Mouse (Mus musculus) heart, embryonic 16.5 days (tissue): ENCODE results near the gene Olfr91. TPM values are rescaled to one million over a fixed set of nuclear protein-coding genes. Genes with fewer than 3 reads are reported as not detected.
"Not testable (repeated sequence)": the region's sequence is repeated elsewhere in the genome, so short reads cannot be mapped to it uniquely, and the experiment has no call there.

Experiments used
- ATAC-seq: fragments of 200-750 bp; cut with Nextera tagmentation; replicated peaks from 2 replicates; pipeline ENCODE4 v1.8.0; 2017; ENCODE audit warnings: moderate number of reproducible peaks; ENCODE audit not compliant: insufficient read depth, low FRiP score; ENCODE audit errors: extremely low read depth
- H3K27ac ChIP-seq: fragments of 300-500 bp; sonication (generic); 2 replicates; pipeline ENCODE4 v1.5.1; 2014; ENCODE audit warnings: mild to moderate bottlenecking, low read length, control low read depth, moderate library complexity
- H3K27me3 ChIP-seq: fragments of 300-500 bp; sonication (generic); 2 replicates; pipeline ENCODE4 v1.6.1; 2014; ENCODE audit warnings: low read length, mixed read lengths; ENCODE audit not compliant: control insufficient read depth, insufficient read depth
- H3K36me3 ChIP-seq: fragments of 300-500 bp; sonication (generic); 2 replicates; pipeline ENCODE4 v1.6.1; 2014; ENCODE audit not compliant: control insufficient read depth, insufficient read depth
- H3K4me1 ChIP-seq: fragments of 300-500 bp; sonication (generic); 2 replicates; pipeline ENCODE4 v1.6.1; 2014; ENCODE audit warnings: low read length, mixed read lengths; ENCODE audit not compliant: control insufficient read depth, insufficient read depth
- H3K4me2 ChIP-seq: fragments of 300-500 bp; sonication (generic); 2 replicates; pipeline ENCODE4 v1.6.1; 2014; ENCODE audit warnings: low read depth, mild to moderate bottlenecking, control low read depth, low read length
- H3K4me3 ChIP-seq: fragments of 300-500 bp; sonication (generic); 2 replicates; pipeline ENCODE4 v1.5.1; 2014; ENCODE audit warnings: mild to moderate bottlenecking, control low read depth, low read length
- H3K9ac ChIP-seq: fragments of 300-500 bp; sonication (generic); 2 replicates; pipeline ENCODE4 v1.6.1; 2014; ENCODE audit warnings: low read length, control low read depth
- H3K9me3 ChIP-seq: fragments of 300-500 bp; sonication (generic); replicated peaks from 2 replicates; pipeline ENCODE4 v1.6.1; 2016; ENCODE audit warnings: low read length; ENCODE audit not compliant: control insufficient read depth
- WGBS: fragments of 180-500 bp; shearing (Covaris S2); extraction: QIAGEN DNeasy Blood & Tissue Kit; methylation state at CpG from one replicate; pipeline ENCODE4 v1.1.7; 2014; 5-methylcytosine and 5-hydroxymethylcytosine counted together
- polyA plus RNA-seq: library from polyadenylated mRNA; unstranded; fragments of >200 nt; fragmentation: Nextera tagmentation; extraction: Ambion mirVana; gene quantifications from 2 replicates; pipeline ENCODE4 v1.2.1, GENCODE M21; 2015

Gene Olfr91
- polyA plus RNA-seq: not detected in 2 replicates

- no peak within 1 kb of the TSS for H3K9ac ChIP-seq
- 92% methylated on average over 1 of the region's 1 CpGs for WGBS
- H3K27ac ChIP-seq: no peak within 1 kb of the TSS
- H3K36me3 ChIP-seq: no peaks in the 10 kb centered on the region
- no peaks in the 10 kb centered on the region for H3K4me1 ChIP-seq
- no peaks in the 10 kb centered on the region for H3K9me3 ChIP-seq
- no peak within 1 kb of the TSS for H3K4me2 ChIP-seq
- ATAC-seq: no peak
- no peak within 1 kb of the TSS for H3K4me3 ChIP-seq
- no peaks in the 10 kb centered on the region for H3K27me3 ChIP-seq
Observed at GRCm38 (mm10) chr17:37098178-37098577, at the start of gene Olfr91. Gene Olfr91 (minus strand): TSS chr17:37098278.

GRCm38 (mm10) chr17:37131366-37131765 lies 33.3 kb upstream of the Olfr91 start:
- 57% methylated on average over 4 of the region's 4 CpGs for WGBS
- not testable (repeated sequence) for H3K4me2 ChIP-seq, H3K9ac ChIP-seq, ATAC-seq, H3K27me3 ChIP-seq, H3K9me3 ChIP-seq, H3K4me3 ChIP-seq, H3K4me1 ChIP-seq, H3K36me3 ChIP-seq, H3K27ac ChIP-seq

GRCm38 (mm10) chr17:37119988-37120387 lies 21.9 kb upstream of the Olfr91 start, which contains the start of gene Olfr92:
Gene Olfr92 (minus strand): TSS chr17:37120088.
- ATAC-seq: no peak
- H3K27ac ChIP-seq: no peak within 1 kb of the TSS
- H3K9ac ChIP-seq: no peak within 1 kb of the TSS
- H3K36me3 ChIP-seq: no peaks in the 10 kb centered on the region
- WGBS: 79% methylated on average over 2 of the region's 2 CpGs
- H3K4me2 ChIP-seq: no peak within 1 kb of the TSS
- H3K27me3 ChIP-seq: no peaks in the 10 kb centered on the region
- H3K4me1 ChIP-seq: no peaks in the 10 kb centered on the region
- H3K9me3 ChIP-seq: no peaks in the 10 kb centered on the region
- H3K4me3 ChIP-seq: no peak within 1 kb of the TSS

- Histone ChIP-seq H3K27ac (no peak overlapping the region), H3K27me3 (no peaks in the 10 kb centered on the region), H3K36me3 (no peaks in the 10 kb centered on the region), H3K4me1 (no peaks in the 10 kb centered on the region), H3K9me3 (no peaks in the 10 kb centered on the region), H3K4me2 (no peak overlapping the region), H3K9ac (no peak overlapping the region), H3K4me3 (no peak overlapping the region)
- no peak for ATAC-seq
- WGBS: 72% methylated on average over 5 of the region's 5 CpGs
Observed at GRCm38 (mm10) chr17:37093289-37093688, 4.8 kb downstream of the Olfr91 start.

- Histone ChIP-seq H3K36me3 (no peaks in the 10 kb centered on the region), H3K9ac (no peak overlapping the region), H3K4me2 (no peak overlapping the region), H3K9me3 (no peaks in the 10 kb centered on the region), H3K27ac (no peak overlapping the region), H3K4me1 (no peaks in the 10 kb centered on the region), H3K27me3 (no peaks in the 10 kb centered on the region; the same call in 1 of the 2 replicates), H3K4me3 (no peak overlapping the region)
- WGBS: 63% methylated on average over 1 of the region's 1 CpGs
- ATAC-seq: no peak
Observed at GRCm38 (mm10) chr17:37092198-37092597, 5.9 kb downstream of the Olfr91 start.

GRCm38 (mm10) chr17:37088399-37088798 lies 9.7 kb downstream of the Olfr91 start, which contains the start of gene Olfr90:
Gene Olfr90 (minus strand): TSS chr17:37088499.
- H3K4me3 ChIP-seq: no peak within 1 kb of the TSS
- H3K9ac ChIP-seq: no peak within 1 kb of the TSS
- no peak within 1 kb of the TSS for H3K4me2 ChIP-seq
- no peaks in the 10 kb centered on the region; the same call in 1 of the 2 replicates for H3K27me3 ChIP-seq
- no peaks in the 10 kb centered on the region for H3K36me3 ChIP-seq
- no peak for ATAC-seq
- H3K27ac ChIP-seq: no peak within 1 kb of the TSS
- no peaks in the 10 kb centered on the region for H3K9me3 ChIP-seq
- H3K4me1 ChIP-seq: no peaks in the 10 kb centered on the region

- Histone ChIP-seq H3K27ac (no peak overlapping the region), H3K4me2 (no peak overlapping the region), H3K36me3 (no peaks in the 10 kb centered on the region), H3K9me3 (no peaks in the 10 kb centered on the region), H3K4me3 (no peak overlapping the region), H3K4me1 (no peaks in the 10 kb centered on the region), H3K27me3 (no peaks in the 10 kb centered on the region; the same call in 1 of the 2 replicates), H3K9ac (no peak overlapping the region)
- ATAC-seq: no peak
- 52% methylated on average over 10 of the region's 10 CpGs for WGBS
Observed at GRCm38 (mm10) chr17:37085545-37085944, 12.5 kb downstream of the Olfr91 start.

- 62% methylated on average over 5 of the region's 5 CpGs for WGBS
- ATAC-seq: no peak
- Histone ChIP-seq H3K9ac (no peak overlapping the region), H3K9me3 (no peaks in the 10 kb centered on the region), H3K4me2 (no peak overlapping the region), H3K4me3 (no peak overlapping the region), H3K4me1 (no peaks in the 10 kb centered on the region), H3K36me3 (no peaks in the 10 kb centered on the region), H3K27ac (no peak overlapping the region), H3K27me3 (no peaks in the 10 kb centered on the region; the same call in 1 of the 2 replicates)
Observed at GRCm38 (mm10) chr17:37084632-37085031, 13.4 kb downstream of the Olfr91 start.

- H3K4me2 ChIP-seq: no peak overlapping the region
- H3K27me3 ChIP-seq: no peaks in the 10 kb centered on the region; the same call in 1 of the 2 replicates
- no peak overlapping the region for H3K9ac ChIP-seq
- WGBS: 2% methylated on average over 8 of the region's 8 CpGs
- no peak overlapping the region for H3K4me3 ChIP-seq
- H3K4me1 ChIP-seq: no peaks in the 10 kb centered on the region
- H3K27ac ChIP-seq: no peak overlapping the region
- peak; percentile 72; the same call in 1 of the 2 replicates for ATAC-seq
- H3K9me3 ChIP-seq: no peaks in the 10 kb centered on the region
- H3K36me3 ChIP-seq: no peaks in the 10 kb centered on the region
Observed at GRCm38 (mm10) chr17:37083327-37083726, 14.8 kb downstream of the Olfr91 start.
